Mouse (Mus musculus) MEL (cell line): ENCODE measurements around the gene Micu1. TPM values are rescaled to one million over a fixed set of nuclear protein-coding genes. Genes with fewer than 3 reads are reported as not detected.

Experiments
- DNase-seq: peaks from one replicate; pipeline ENCODE4 v3.0.0; 2011; ENCODE audit warnings: low read depth, low spot score
- H3K27ac ChIP-seq: 2 replicates; pipeline ENCODE4 v1.5.1; 2012; ENCODE audit warnings: low read depth, mild to moderate bottlenecking, control low read depth, low read length, moderate library complexity; ENCODE audit not compliant: control insufficient read depth
- H3K27me3 ChIP-seq, 2 experiments: fragments of 150-350 bp in 1 of 2; sonication (generic) in 1 of 2; 2 replicates each; pipeline ENCODE4 v1.6.1; 2012; ENCODE audit warnings: low read length in 2 of 2, mild to moderate bottlenecking in 2 of 2, improper control_type of control experiment in 1 of 2, moderate library complexity in 1 of 2; ENCODE audit not compliant: insufficient read depth in 2 of 2, control insufficient read depth in 1 of 2
- H3K36me3 ChIP-seq, 2 experiments: 2 replicates each; pipeline ENCODE4 v1.6.1; 2012 to 2014; ENCODE audit warnings: low read length in 2 of 2, improper control_type of control experiment in 1 of 2, inconsistent platforms in 1 of 2, mild to moderate bottlenecking in 1 of 2; ENCODE audit not compliant: insufficient read depth in 2 of 2, control insufficient read depth in 1 of 2
- H3K4me1 ChIP-seq, 2 experiments: fragments of 150-350 bp in 1 of 2; sonication (generic) in 1 of 2; 2 replicates each; pipeline ENCODE4 v1.6.1; 2012; ENCODE audit warnings: low read length in 2 of 2, improper control_type of control experiment in 1 of 2, mild to moderate bottlenecking in 1 of 2; ENCODE audit not compliant: insufficient read depth in 2 of 2, control insufficient read depth in 1 of 2
- H3K4me3 ChIP-seq, 2 experiments: fragments of 150-350 bp in 1 of 2; sonication (generic) in 1 of 2; 2 replicates each; pipeline ENCODE4 v1.5.1; 2012; ENCODE audit warnings: low read depth in 2 of 2, low read length in 2 of 2, mild to moderate bottlenecking in 2 of 2, moderate library complexity in 2 of 2, control low read depth in 1 of 2, improper control_type of control experiment in 1 of 2; ENCODE audit not compliant: control insufficient read depth in 1 of 2, insufficient read depth in 1 of 2
- H3K79me2 ChIP-seq: 2 replicates; pipeline ENCODE4 v1.6.1; 2012; ENCODE audit warnings: mild to moderate bottlenecking, low read length, moderate library complexity; ENCODE audit not compliant: control insufficient read depth, poor library complexity, insufficient read depth
- H3K9ac ChIP-seq: 2 replicates; pipeline ENCODE4 v1.6.1; 2012; ENCODE audit warnings: low read depth, mild to moderate bottlenecking, control low read depth, low read length, moderate library complexity; ENCODE audit not compliant: control insufficient read depth, poor library complexity, severe bottlenecking
- H3K9me3 ChIP-seq: fragments of 150-350 bp; sonication (generic); replicated peaks from 2 replicates; pipeline ENCODE4 v1.6.1; 2012; ENCODE audit warnings: mild to moderate bottlenecking, low read length, improper control_type of control experiment, moderate library complexity; ENCODE audit not compliant: insufficient read depth
- BHLHE40 ChIP-seq: IDR thresholded peaks from 2 replicates; pipeline ENCODE4 v1.6.1; 2012; ENCODE audit warnings: low read depth, mild to moderate bottlenecking, inconsistent platforms, low read length, improper control_type of control experiment, borderline replicate concordance
- CHD1 ChIP-seq: IDR thresholded peaks from 2 replicates; pipeline ENCODE4 v1.6.1; 2012; ENCODE audit warnings: low read depth, mild to moderate bottlenecking, inconsistent platforms, low read length, improper control_type of control experiment
- EP300 ChIP-seq, 2 experiments: IDR thresholded peaks; 2 replicates each; pipeline ENCODE4 v1.6.1; 2011; ENCODE audit warnings: improper control_type of control experiment in 2 of 2, low read length in 2 of 2, low read depth in 1 of 2, mild to moderate bottlenecking in 1 of 2
- HCFC1 ChIP-seq: IDR thresholded peaks from 2 replicates; pipeline ENCODE4 v1.6.1; 2012; ENCODE audit warnings: low read depth, mild to moderate bottlenecking, inconsistent platforms, low read length, improper control_type of control experiment, moderate library complexity
- KAT2A ChIP-seq: conservative IDR thresholded peaks from 2 replicates; pipeline ENCODE4 v1.6.1; 2012; ENCODE audit warnings: low read depth, low read length, improper control_type of control experiment, inconsistent platforms
- MAFK ChIP-seq: IDR thresholded peaks from 2 replicates; pipeline ENCODE4 v1.6.1; 2011; ENCODE audit warnings: low read depth, mild to moderate bottlenecking, low read length, improper control_type of control experiment, borderline replicate concordance
- MAX ChIP-seq: IDR thresholded peaks from 2 replicates; pipeline ENCODE4 v1.6.1; 2011; ENCODE audit warnings: low read length, improper control_type of control experiment
- MEF2A ChIP-seq: IDR thresholded peaks from 2 replicates; pipeline ENCODE4 v1.6.1; 2014; ENCODE audit warnings: low read depth, mild to moderate bottlenecking, inconsistent platforms, low read length, improper control_type of control experiment; ENCODE audit not compliant: poor library complexity, insufficient replicate concordance, severe bottlenecking; ENCODE audit errors: extremely low read depth
- MYB ChIP-seq: IDR thresholded peaks from 2 replicates; pipeline ENCODE4 v1.6.1; 2011; ENCODE audit warnings: mild to moderate bottlenecking, low read depth, low read length, improper control_type of control experiment
- MYC ChIP-seq: IDR thresholded peaks from 2 replicates; pipeline ENCODE4 v1.6.1; 2011; ENCODE audit warnings: low read depth, mild to moderate bottlenecking, low read length, improper control_type of control experiment, moderate library complexity
- NELFE ChIP-seq: IDR thresholded peaks from 2 replicates; pipeline ENCODE4 v1.6.1; 2011; ENCODE audit warnings: low read depth, low read length, improper control_type of control experiment
- NRF1 ChIP-seq: IDR thresholded peaks from 2 replicates; pipeline ENCODE4 v1.6.1; 2014; ENCODE audit warnings: low read depth, mild to moderate bottlenecking, inconsistent platforms, low read length, improper control_type of control experiment, moderate library complexity; ENCODE audit not compliant: poor library complexity, insufficient read depth, severe bottlenecking
- POLR2A ChIP-seq, 2 experiments: IDR thresholded peaks; 2 replicates each; pipeline ENCODE4 v1.6.1; 2011 to 2012; ENCODE audit warnings: low read length in 2 of 2, mild to moderate bottlenecking in 2 of 2, control low read depth in 1 of 2, improper control_type of control experiment in 1 of 2, low read depth in 1 of 2, moderate library complexity in 1 of 2; ENCODE audit not compliant: control insufficient read depth in 1 of 2, insufficient read depth in 1 of 2, poor library complexity in 1 of 2
- POLR2AphosphoS5 ChIP-seq: IDR thresholded peaks from 2 replicates; pipeline ENCODE4 v1.6.1; 2012; ENCODE audit warnings: low read depth, borderline replicate concordance, mild to moderate bottlenecking, inconsistent platforms, low read length, moderate library complexity, mixed read lengths
- RAD21 ChIP-seq: IDR thresholded peaks from 2 replicates; pipeline ENCODE4 v1.6.1; 2011; ENCODE audit warnings: mild to moderate bottlenecking, low read depth, low read length, improper control_type of control experiment
- SIN3A ChIP-seq: IDR thresholded peaks from 2 replicates; pipeline ENCODE4 v1.6.1; 2012; ENCODE audit warnings: low read length, improper control_type of control experiment, inconsistent platforms
- polyA plus RNA-seq, 2 experiments: library from polyadenylated mRNA; stranded (reverse) in 1 of 2; unstranded in 1 of 2; fragments of >175 nt in 1 of 2; fragments of >200 nt in 1 of 2; gene quantifications; 2 replicates each; pipeline versions ENCODE4 v1.2.1 to v1.2.4; 2012; ENCODE audit warnings: low replicate concordance in 2 of 2, low read depth in 1 of 2; ENCODE audit not compliant: insufficient read length in 2 of 2, insufficient read depth in 1 of 2, missing spikeins in 1 of 2
- total RNA-seq: library from RNA; depleted of rRNA; stranded (reverse); fragments of 300-350 nt; gene quantifications from 2 replicates; pipeline ENCODE4 v1.2.3, GENCODE M21; 2012

Gene Micu1
- total and polyA plus RNA-seq, 3 experiments: 18.0 to 26.8 TPM; not detected in 1

DNA sequence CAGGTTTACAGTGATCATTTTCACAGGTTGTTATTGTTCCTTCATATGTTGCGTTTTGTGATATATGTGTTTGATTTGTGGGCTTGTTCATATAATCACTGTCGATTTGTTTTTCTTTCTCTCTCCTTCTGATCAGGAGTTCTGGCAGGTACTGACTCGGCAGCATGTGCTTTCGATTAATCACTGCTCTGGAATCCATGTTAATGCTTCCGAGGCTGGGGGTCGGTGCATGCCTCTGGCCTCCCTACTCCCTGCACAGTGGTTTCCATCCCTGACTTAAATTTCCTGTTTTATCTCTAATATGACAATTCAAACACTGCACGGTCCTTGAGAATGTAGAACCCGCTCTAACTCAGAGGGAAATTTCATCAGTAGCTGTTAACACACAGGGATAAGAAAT is 54.3 kb downstream of the Micu1 start:
- no peaks in the 10 kb centered on the region for H3K4me1 ChIP-seq
- no peaks in the 10 kb centered on the region for H3K9me3 ChIP-seq
- H3K79me2 ChIP-seq: no peaks in the 10 kb centered on the region
- TF ChIP-seq HCFC1: no peak
- TF ChIP-seq BHLHE40: no peak
- no peak for TF ChIP-seq KAT2A
- no peak for TF ChIP-seq POLR2AphosphoS5
- no peak for TF ChIP-seq MAFK
- TF ChIP-seq CHD1: no peak
- TF ChIP-seq POLR2A (IDR thresholded peaks at IDR 0.05; ENCODE audit: control insufficient read depth in 1 of 2, insufficient read depth in 1 of 2, low read depth in 1 of 2, low read length in 2 of 2, poor library complexity in 1 of 2): no peak
- TF ChIP-seq MAX: no peak
- TF ChIP-seq MYC: no peak
- no peak for TF ChIP-seq SIN3A
- TF ChIP-seq RAD21: no peak
- no peak for TF ChIP-seq MEF2A
- DNase-seq: no peak
- H3K27me3 ChIP-seq: no peaks in the 10 kb centered on the region
- no peaks in the 10 kb centered on the region for H3K36me3 ChIP-seq
- no peak overlapping the region for H3K27ac ChIP-seq
- H3K9ac ChIP-seq: no peak overlapping the region
- no peak overlapping the region for H3K4me3 ChIP-seq

DNA sequence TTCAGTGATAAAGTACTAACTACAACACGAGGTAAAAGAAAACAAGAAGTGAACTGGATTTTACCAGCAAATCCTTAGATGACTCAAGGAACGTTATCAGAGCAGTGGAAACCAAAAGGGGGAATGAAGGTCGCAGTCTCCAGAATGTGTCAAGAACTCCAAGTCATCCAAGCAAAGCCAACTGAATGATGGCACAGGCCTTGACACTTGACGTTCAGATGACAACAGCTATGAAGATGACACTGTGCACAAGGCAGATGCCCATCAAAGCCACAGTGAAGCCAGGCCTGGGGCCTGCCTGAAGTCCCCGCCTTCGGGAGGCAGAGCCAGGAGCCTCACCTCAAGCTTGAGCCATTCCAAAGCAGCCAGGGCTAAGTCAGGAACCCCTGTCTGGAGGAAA is 62.5 kb downstream of the Micu1 start:
- no peaks in the 10 kb centered on the region for H3K79me2 ChIP-seq
- no peak overlapping the region for H3K4me3 ChIP-seq
- H3K27ac ChIP-seq: no peak overlapping the region
- H3K36me3 ChIP-seq: no peaks in the 10 kb centered on the region
- no peaks in the 10 kb centered on the region for H3K4me1 ChIP-seq
- no peak for TF ChIP-seq NRF1
- TF ChIP-seq NELFE: no peak
- no peak for TF ChIP-seq MEF2A
- no peak for TF ChIP-seq RAD21
- no peak for TF ChIP-seq EP300 (IDR thresholded peaks at IDR 0.05; ENCODE audit: low read depth in 1 of 2, low read length in 2 of 2)
- TF ChIP-seq MYB: no peak
- H3K27me3 ChIP-seq: no peaks in the 10 kb centered on the region
- no peak overlapping the region for H3K9ac ChIP-seq
- no peaks in the 10 kb centered on the region for H3K9me3 ChIP-seq
- DNase-seq: no peak
